Mouse (Mus musculus): Measurements from ENCODE around the gene Gm15448. TPM values are rescaled to one million over a fixed set of nuclear protein-coding genes. Genes with fewer than 3 reads are reported as not detected.

The Gm15448 gene
- polyA plus RNA-seq, 1 experiment from 2014 or later, result 0.18 TPM

Other genes starting within 250 kb of the Gm15448 start
- 0.18 TPM in 1 of 2 replicates, not detected in the other for gene Oscar, start 209.5 kb downstream of the Gm15448 start, polyA plus RNA-seq (2015; fragmentation: Nextera tagmentation; extraction: Ambion mirVana)
- 249 and 272 TPM in 2 replicates for gene Ndufa3, start 208.3 kb downstream of the Gm15448 start, polyA plus RNA-seq (2015; fragmentation: Nextera tagmentation; extraction: Ambion mirVana)
- 8.1 and 9.0 TPM in 2 replicates for gene Tfpt, start 195.8 kb downstream of the Gm15448 start, polyA plus RNA-seq (2015; fragmentation: Nextera tagmentation; extraction: Ambion mirVana)
- gene Prpf31, start 195.7 kb downstream of the Gm15448 start, polyA plus RNA-seq (2015; fragmentation: Nextera tagmentation; extraction: Ambion mirVana), result 36.9 and 41.4 TPM in 2 replicates
- gene Cnot3, start 180.4 kb downstream of the Gm15448 start, polyA plus RNA-seq (2015; fragmentation: Nextera tagmentation; extraction: Ambion mirVana), result 18.3 and 22.3 TPM in 2 replicates
- gene Leng1, start 159.8 kb downstream of the Gm15448 start, polyA plus RNA-seq (2015; fragmentation: Nextera tagmentation; extraction: Ambion mirVana), result 5.7 and 6.0 TPM in 2 replicates
- 4.5 and 4.6 TPM in 2 replicates for gene Tmc4, start 148.1 kb downstream of the Gm15448 start, polyA plus RNA-seq (2015; fragmentation: Nextera tagmentation; extraction: Ambion mirVana)
- 41.1 and 41.9 TPM in 2 replicates for gene Tsen34, start 132.8 kb downstream of the Gm15448 start, polyA plus RNA-seq (2015; fragmentation: Nextera tagmentation; extraction: Ambion mirVana)
- 19.0 and 22.0 TPM in 2 replicates for gene Mboat7, start 132.2 kb downstream of the Gm15448 start, polyA plus RNA-seq (2015; fragmentation: Nextera tagmentation; extraction: Ambion mirVana)
- 666 and 772 TPM in 2 replicates for gene Rps9, start 121.7 kb downstream of the Gm15448 start, polyA plus RNA-seq (2015; fragmentation: Nextera tagmentation; extraction: Ambion mirVana)
- gene Pirb, start 105.3 kb downstream of the Gm15448 start, polyA plus RNA-seq (2015; fragmentation: Nextera tagmentation; extraction: Ambion mirVana), result 6.0 and 7.4 TPM in 2 replicates
- gene Pira2, start 19.4 kb upstream of the Gm15448 start, polyA plus RNA-seq (2015; fragmentation: Nextera tagmentation; extraction: Ambion mirVana), result 2.1 and 2.3 TPM in 2 replicates
- gene Gm14548, start 72.4 kb upstream of the Gm15448 start, polyA plus RNA-seq (2015; fragmentation: Nextera tagmentation; extraction: Ambion mirVana), result 1.2 and 1.6 TPM in 2 replicates
- gene Lilra6, start 89.8 kb upstream of the Gm15448 start, polyA plus RNA-seq (2015; fragmentation: Nextera tagmentation; extraction: Ambion mirVana), result 1.0 and 1.6 TPM in 2 replicates
- gene Lair1, start 237.5 kb upstream of the Gm15448 start, polyA plus RNA-seq (2015; fragmentation: Nextera tagmentation; extraction: Ambion mirVana), result 2.0 and 2.4 TPM in 2 replicates

All from liver, embryonic 16.5 days (tissue).